Mouse (Mus musculus) stomach, embryonic 16.5 days (tissue): ENCODE measurements at regions not wholly inside any gene's neighbourhood (a gene's known extent, or its start where the extent isn't known, plus 50 kb on each side); places are given as distances from the start of the nearest gene placed in this dataset.
"Not testable (repeated sequence)": the region's sequence is repeated elsewhere in the genome, so short reads cannot be mapped to it uniquely, and the experiment has no call there.

Source experiments
- ATAC-seq: fragments of 200-750 bp; cut with Nextera tagmentation; 2 replicates; pipeline ENCODE4 v1.8.0; 2017; ENCODE audit warnings: moderate number of reproducible peaks, moderate TSS enrichment; ENCODE audit not compliant: insufficient read depth, low FRiP score
- H3K27ac ChIP-seq: fragments of 300-500 bp; sonication (generic); 2 replicates; pipeline ENCODE4 v1.5.1; 2014; ENCODE audit warnings: low read length
- H3K27me3 ChIP-seq: fragments of 300-500 bp; sonication (generic); 2 replicates; pipeline ENCODE4 v1.6.1; 2014; ENCODE audit warnings: low read length, control low read depth, mixed read lengths; ENCODE audit not compliant: control insufficient read depth, insufficient read depth
- H3K36me3 ChIP-seq: fragments of 300-500 bp; sonication (generic); 2 replicates; pipeline ENCODE4 v1.6.1; 2014; ENCODE audit warnings: low read length; ENCODE audit not compliant: control insufficient read depth, insufficient read depth
- H3K4me1 ChIP-seq: fragments of 300-500 bp; sonication (generic); 2 replicates; pipeline ENCODE4 v1.6.1; 2014; ENCODE audit warnings: low read length, control low read depth, mixed read lengths; ENCODE audit not compliant: control insufficient read depth, insufficient read depth
- H3K4me2 ChIP-seq: fragments of 300-500 bp; sonication (generic); 2 replicates; pipeline ENCODE4 v1.6.1; 2014; ENCODE audit warnings: low read depth, low read length, mixed read lengths
- H3K4me3 ChIP-seq: fragments of 300-500 bp; sonication (generic); replicated peaks from 2 replicates; pipeline ENCODE4 v1.5.1; 2014; ENCODE audit warnings: mild to moderate bottlenecking, low read length
- H3K9ac ChIP-seq: fragments of 300-500 bp; sonication (generic); 2 replicates; pipeline ENCODE4 v1.6.1; 2014; ENCODE audit warnings: low read length
- H3K9me3 ChIP-seq: fragments of 300-500 bp; sonication (generic); replicated peaks from 2 replicates; pipeline ENCODE4 v1.6.1; 2016; ENCODE audit warnings: low read length, control low read depth; ENCODE audit not compliant: control insufficient read depth
- WGBS: fragments of 180-500 bp; shearing (Covaris S2); extraction: QIAGEN DNeasy Blood & Tissue Kit; methylation state at CpG from one replicate; pipeline ENCODE4 v1.1.7; 2014; 5-methylcytosine and 5-hydroxymethylcytosine counted together

DNA sequence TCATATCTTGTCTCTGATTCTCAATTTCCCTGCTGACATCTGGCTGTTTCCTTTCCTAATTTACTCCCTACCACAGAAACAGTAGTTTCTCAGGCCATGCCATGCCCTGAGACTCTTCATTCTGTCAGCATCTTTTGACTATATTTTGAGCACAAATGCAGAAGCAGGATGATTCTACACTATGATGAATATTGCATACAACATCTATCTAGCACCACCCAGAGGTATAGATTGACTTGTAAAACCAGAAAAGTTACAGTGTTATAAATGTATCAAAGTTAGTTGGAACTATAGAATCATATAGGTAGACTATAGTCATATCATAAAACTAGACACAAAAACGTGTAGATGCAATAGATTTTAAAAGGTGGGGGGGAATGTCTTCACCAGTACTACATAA is 396.3 kb upstream of the Zfp960 start:
- no peaks in the 10 kb centered on the region for H3K27me3 ChIP-seq
- no peak overlapping the region for H3K4me2 ChIP-seq
- no peaks in the 10 kb centered on the region for H3K4me1 ChIP-seq
- H3K27ac ChIP-seq: no peak overlapping the region
- no peaks in the 10 kb centered on the region for H3K9me3 ChIP-seq
- H3K36me3 ChIP-seq: no peaks in the 10 kb centered on the region
- 68% methylated on average over 1 of the region's 1 CpGs for WGBS
- no peak overlapping the region for H3K4me3 ChIP-seq
- no peak for ATAC-seq
- no peak overlapping the region for H3K9ac ChIP-seq

DNA sequence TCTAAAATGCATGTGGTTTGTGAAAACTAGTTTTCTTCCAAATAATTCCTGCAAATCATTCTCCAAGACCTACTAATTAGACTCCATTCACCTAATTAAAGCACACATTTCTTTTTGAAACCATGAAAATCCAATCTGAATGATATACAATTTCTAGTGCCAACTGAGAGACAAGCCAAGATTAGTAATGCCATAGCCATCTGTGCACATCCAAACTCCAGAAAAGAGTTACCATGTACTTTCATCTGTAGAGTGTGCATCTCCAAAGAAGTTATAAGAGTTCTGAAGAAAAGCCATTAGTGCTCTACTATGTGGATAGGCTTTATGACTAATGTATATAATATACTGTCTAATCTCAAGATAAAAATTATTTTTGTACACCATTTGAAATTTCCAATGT is 359.7 kb upstream of the Zfp960 start:
- H3K4me3 ChIP-seq: no peak overlapping the region
- no peak overlapping the region for H3K4me2 ChIP-seq

DNA sequence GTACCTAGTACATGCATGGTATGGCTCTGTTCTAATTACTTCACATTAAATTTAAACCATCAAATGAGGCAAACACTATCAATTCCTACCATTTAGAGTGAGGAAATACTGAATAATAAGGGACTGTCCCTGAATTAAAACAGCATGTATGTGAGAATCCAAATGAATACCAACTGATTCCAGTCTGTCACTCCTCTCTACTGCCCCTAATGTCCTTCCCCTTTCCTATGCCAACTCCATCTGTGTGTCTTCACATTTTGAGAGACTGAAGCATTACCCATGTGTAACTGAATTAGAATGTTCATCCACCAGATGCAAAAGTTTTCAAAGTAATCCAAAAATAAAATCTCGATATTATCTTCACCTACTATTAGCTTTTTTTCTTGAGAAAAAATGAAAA is 358.0 kb upstream of the Zfp960 start:
- Histone ChIP-seq H3K4me1 (no peaks in the 10 kb centered on the region), H3K4me2 (no peak overlapping the region), H3K27ac (no peak overlapping the region), H3K9me3 (no peaks in the 10 kb centered on the region), H3K27me3 (no peaks in the 10 kb centered on the region), H3K4me3 (no peak overlapping the region), H3K9ac (no peak overlapping the region), H3K36me3 (no peaks in the 10 kb centered on the region)
- no peak for ATAC-seq
- WGBS: 85% methylated on average over 1 of the region's 1 CpGs

More for the DNA sequence above, 359.7 kb upstream of the Zfp960 start:
- Histone ChIP-seq H3K27ac (no peak overlapping the region), H3K27me3 (no peaks in the 10 kb centered on the region), H3K9ac (no peak overlapping the region), H3K4me1 (no peaks in the 10 kb centered on the region), H3K9me3 (no peaks in the 10 kb centered on the region), H3K36me3 (no peaks in the 10 kb centered on the region)
- no peak for ATAC-seq

DNA sequence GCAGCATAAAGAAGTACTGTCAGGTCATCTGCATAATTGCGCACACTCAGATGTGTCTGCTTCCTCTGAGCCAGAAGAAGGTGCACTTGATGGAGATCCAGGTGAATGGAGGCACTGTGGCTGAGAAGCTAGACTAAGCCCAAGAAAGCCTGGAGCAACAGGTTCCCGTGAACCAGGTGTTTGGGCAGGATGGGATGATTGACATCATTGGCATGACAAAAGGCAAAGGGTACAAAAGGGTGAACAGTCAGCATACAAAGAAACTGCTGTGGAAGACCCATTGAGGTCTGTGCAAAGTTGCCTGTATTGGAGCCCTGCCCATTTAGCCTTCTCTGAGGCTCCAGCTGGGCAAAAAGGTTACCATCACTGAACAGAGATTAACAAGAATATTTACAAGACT is 337.0 kb upstream of the Zfp960 start:
- ATAC-seq: no peak
- Histone ChIP-seq H3K27me3 (no peaks in the 10 kb centered on the region), H3K9me3 (no peaks in the 10 kb centered on the region), H3K36me3 (no peaks in the 10 kb centered on the region), H3K4me2 (no peak overlapping the region), H3K4me3 (no peak overlapping the region), H3K4me1 (no peaks in the 10 kb centered on the region), H3K27ac (no peak overlapping the region), H3K9ac (no peak overlapping the region)
- WGBS: 84% methylated on average over 2 of the region's 2 CpGs

DNA sequence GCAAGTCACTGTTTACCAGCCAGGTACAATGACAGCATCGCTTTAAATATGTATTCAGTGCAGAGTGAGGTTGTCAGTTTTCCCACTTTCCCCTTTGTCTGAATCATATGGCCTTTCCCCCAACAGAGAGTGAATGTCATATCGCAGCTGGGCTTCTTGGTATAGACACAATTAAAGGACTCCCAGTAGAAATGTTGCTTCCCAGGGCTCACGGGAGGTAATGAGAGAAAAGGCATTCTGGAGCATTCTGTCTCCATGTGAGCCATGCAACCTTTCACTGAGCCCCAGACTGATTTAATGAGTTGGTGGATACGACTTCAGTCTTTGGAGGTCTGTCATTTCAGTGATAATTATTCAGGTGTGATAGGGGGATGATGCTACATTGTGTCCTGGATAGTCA is 310.8 kb upstream of the Zfp960 start:
- H3K4me3 ChIP-seq: no peak overlapping the region
- 74% methylated on average over 4 of the region's 4 CpGs for WGBS
- no peak for ATAC-seq

DNA sequence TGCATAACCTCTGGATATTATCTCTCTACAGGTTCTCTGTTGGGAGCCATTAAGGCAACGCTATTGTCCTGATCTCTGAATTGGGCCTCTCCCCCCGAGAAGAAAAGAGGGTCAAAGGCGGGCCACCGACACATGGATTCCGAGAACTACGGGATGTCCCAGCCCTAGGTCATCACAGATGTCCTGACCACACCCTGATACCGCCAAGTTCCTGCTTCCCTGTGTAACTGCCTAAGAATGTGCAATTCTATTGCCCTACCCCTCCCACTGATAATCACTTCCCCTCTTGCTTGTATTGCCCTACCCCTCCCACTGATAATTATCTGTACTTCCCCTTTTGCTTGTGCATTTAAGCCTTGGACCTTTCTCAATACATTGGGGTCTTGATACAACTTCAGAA is 293.3 kb upstream of the Zfp960 start:
- H3K4me1 ChIP-seq, ATAC-seq, H3K27me3 ChIP-seq, H3K9me3 ChIP-seq, H3K4me2 ChIP-seq, H3K27ac ChIP-seq, H3K36me3 ChIP-seq, H3K4me3 ChIP-seq, H3K9ac ChIP-seq: not testable (repeated sequence)
- WGBS: 89% methylated on average over 7 of the region's 7 CpGs

More for the DNA sequence above, 310.8 kb upstream of the Zfp960 start:
- Histone ChIP-seq H3K9ac (no peak overlapping the region), H3K4me1 (no peaks in the 10 kb centered on the region), H3K9me3 (no peaks in the 10 kb centered on the region), H3K36me3 (no peaks in the 10 kb centered on the region), H3K4me2 (no peak overlapping the region), H3K27me3 (no peaks in the 10 kb centered on the region), H3K27ac (no peak overlapping the region)

DNA sequence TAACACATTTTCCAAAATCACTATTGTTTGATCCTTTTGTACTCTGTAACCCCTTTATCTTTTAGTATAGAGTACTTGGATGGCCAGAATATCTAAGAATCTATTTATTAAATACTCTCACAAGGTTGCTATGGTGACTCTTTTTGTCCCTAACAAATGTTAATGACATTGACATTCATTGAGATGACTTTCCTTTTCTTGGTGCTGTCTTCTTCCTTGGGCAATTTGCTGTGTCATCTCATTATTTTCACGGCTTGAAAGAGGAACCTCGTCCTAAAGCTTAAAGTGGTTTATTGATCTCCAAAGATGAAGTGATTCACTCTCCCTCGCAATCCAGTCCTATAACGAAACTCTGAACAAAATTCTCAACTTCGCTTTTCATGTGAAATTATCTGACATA is 265.6 kb upstream of the Zfp960 start:
- Histone ChIP-seq H3K27me3 (no peaks in the 10 kb centered on the region), H3K9me3 (no peaks in the 10 kb centered on the region), H3K27ac (no peak overlapping the region), H3K4me3 (no peak overlapping the region), H3K4me1 (no peaks in the 10 kb centered on the region), H3K36me3 (no peaks in the 10 kb centered on the region), H3K9ac (no peak overlapping the region), H3K4me2 (no peak overlapping the region)
- 89% methylated on average over 5 of the region's 5 CpGs for WGBS
- ATAC-seq: no peak

DNA sequence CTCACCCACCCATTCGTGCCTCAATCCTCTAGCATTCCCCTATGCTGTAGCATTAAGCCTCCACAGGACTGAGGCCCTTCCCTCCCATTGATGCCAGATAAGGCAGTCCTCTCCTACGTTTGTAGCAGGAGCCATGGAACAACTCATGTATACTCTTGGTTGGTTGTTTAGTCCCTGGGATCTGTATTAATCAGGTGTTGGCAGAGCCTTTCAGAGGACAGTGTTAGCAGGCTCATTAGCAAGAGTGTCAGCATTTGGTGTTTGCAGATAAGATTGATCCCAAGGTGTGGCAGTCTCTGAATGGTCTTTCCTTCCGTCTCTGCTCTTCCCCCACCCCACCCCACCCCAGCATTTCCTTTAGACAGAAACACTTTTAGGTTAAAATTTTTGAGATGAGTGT is 258.9 kb upstream of the Zfp960 start:
- no peak for ATAC-seq
- H3K36me3 ChIP-seq: no peaks in the 10 kb centered on the region
- H3K4me3 ChIP-seq: no peak overlapping the region
- H3K4me1 ChIP-seq: no peaks in the 10 kb centered on the region
- H3K9ac ChIP-seq: no peak overlapping the region
- no peak overlapping the region for H3K27ac ChIP-seq
- no peaks in the 10 kb centered on the region for H3K9me3 ChIP-seq
- 23% methylated on average over 3 of the region's 3 CpGs for WGBS
- H3K27me3 ChIP-seq: no peaks in the 10 kb centered on the region
- no peak overlapping the region for H3K4me2 ChIP-seq

DNA sequence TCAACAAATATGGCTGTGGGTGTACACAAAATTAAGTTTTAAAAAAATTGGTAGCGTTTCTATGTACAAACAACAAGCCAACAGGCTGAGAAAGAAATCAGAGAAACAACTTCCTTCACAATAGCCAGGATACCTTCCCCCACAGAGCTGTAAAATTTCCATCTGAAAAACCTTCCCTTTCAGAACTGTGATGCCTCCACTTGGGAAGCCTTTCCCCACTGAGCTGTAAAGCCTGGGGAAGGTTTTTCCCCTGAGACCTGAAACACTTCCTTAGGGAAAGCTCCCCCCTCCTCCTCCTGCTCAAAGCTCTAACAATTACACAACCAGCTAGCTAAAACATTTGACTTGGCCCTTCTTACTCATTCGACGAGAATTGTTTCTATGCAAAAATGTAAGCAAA is 245.5 kb upstream of the Zfp960 start:
- H3K9me3 ChIP-seq: no peaks in the 10 kb centered on the region
- 40% methylated on average over 3 of the region's 3 CpGs for WGBS
- no peaks in the 10 kb centered on the region for H3K4me1 ChIP-seq
- no peaks in the 10 kb centered on the region for H3K27me3 ChIP-seq
- ATAC-seq: no peak
- no peak overlapping the region for H3K4me3 ChIP-seq
- H3K9ac ChIP-seq: no peak overlapping the region
- H3K4me2 ChIP-seq: no peak overlapping the region
- no peaks in the 10 kb centered on the region for H3K36me3 ChIP-seq
- no peak overlapping the region for H3K27ac ChIP-seq

DNA sequence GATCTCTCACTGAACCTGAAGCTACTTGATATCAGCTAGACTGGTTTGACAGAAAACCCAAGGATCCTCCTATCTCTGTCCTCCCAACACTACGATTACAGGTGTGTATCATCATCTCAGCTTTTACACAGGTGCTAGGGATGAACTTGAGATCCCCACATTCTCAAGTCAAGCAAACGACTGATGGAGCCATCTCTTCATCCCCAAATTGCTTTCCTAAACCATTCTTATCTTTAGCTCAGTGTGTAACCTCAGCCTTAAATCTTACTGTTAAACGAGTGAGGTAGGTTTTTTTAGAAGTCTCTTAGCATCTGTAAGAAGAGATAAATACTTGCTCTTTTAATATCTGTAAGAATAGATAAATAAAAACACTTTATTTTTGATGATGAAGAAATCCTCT is 242.2 kb upstream of the Zfp960 start:
- 73% methylated on average over 3 of the region's 3 CpGs for WGBS
- no peak overlapping the region for H3K9ac ChIP-seq
- no peak for ATAC-seq

More for the DNA sequence above, 242.2 kb upstream of the Zfp960 start:
- Histone ChIP-seq H3K27ac (no peak overlapping the region), H3K27me3 (no peaks in the 10 kb centered on the region), H3K9me3 (no peaks in the 10 kb centered on the region), H3K4me2 (no peak overlapping the region), H3K36me3 (no peaks in the 10 kb centered on the region), H3K4me1 (no peaks in the 10 kb centered on the region), H3K4me3 (no peak overlapping the region)
